Mouse (Mus musculus): Measurements from ENCODE around the gene Hyal1. TPM values are rescaled to one million over a fixed set of nuclear protein-coding genes. Genes with fewer than 3 reads are reported as not detected.
A peak's percentile ranks its signal among the peaks of the same experiment; 100 is the strongest.

The Hyal1 gene
- polyA plus RNA-seq, 1 experiment: 3.7 TPM

DNA sequence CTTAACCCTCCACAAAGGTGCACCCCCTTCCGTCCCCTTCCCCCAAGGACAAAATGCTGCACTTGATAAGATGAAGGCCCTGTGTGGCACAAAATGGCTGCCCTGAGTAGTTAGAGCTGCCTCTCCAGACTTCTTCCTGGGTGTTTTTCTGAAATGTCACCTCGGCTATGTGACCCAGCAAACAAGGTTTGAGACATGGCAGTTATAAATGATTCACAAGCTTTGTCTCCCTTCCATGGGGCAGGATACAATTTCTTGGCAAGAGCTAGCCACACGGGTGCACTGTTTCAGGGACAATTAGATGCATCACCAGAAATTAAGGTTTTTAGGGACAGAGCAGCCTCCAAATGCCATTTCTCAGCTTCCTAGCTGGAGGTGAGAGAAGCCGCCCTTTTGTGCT is 36.3 kb upstream of the Hyal1 start:
- Histone ChIP-seq H3K27ac (ENCODE audit: insufficient read depth, low read length) (no peak overlapping the region), H3K36me3 (ENCODE audit: control insufficient read depth, insufficient read depth, low read length) (peaks cover 19% of the 10 kb centered on the region), H3K4me1 (ENCODE audit: control insufficient read depth, insufficient read depth, insufficient read length) (peaks cover 20% of the 10 kb centered on the region; the same call in 1 of the 2 replicates), H3K4me3 (ENCODE audit: extremely low read depth, insufficient read depth, insufficient read length) (no peak overlapping the region), H3K27me3 (ENCODE audit: control insufficient read depth, insufficient read depth, low read length) (no peaks in the 10 kb centered on the region)
- TF ChIP-seq CTCF (IDR thresholded peaks at IDR 0.05; ENCODE audit: extremely low read depth, insufficient read depth, insufficient read length, insufficient replicate concordance) (no peak), POLR2A (IDR thresholded peaks at IDR 0.05; ENCODE audit: low read depth, low read length) (no peak)
- DNase-seq (ENCODE audit: low read depth in 1 of 2, low spot score in 2 of 2): no peak
- 80% methylated on average over 4 of the region's 4 CpGs for WGBS

DNA sequence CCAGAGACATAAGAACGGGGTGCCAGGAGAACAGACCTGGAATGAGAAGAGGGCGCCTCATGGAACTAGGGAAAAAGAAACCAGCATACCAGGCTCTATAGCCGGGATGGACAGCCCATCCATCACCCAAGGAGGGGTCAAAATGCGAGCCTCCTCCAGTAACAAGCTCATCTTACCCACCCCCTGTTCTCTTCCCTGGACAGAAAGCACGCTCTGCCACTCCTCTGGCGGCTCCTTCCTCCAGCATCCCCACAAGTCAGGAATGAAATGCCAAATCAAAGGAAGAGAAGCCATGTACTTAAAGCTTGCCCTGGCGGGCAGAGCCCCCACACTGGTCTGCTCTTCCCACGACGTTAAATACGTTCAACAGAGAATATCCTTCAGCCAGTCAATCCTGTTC is 35.7 kb upstream of the Hyal1 start:
- peaks cover 19% of the 10 kb centered on the region for H3K36me3 ChIP-seq (ENCODE audit: control insufficient read depth, insufficient read depth, low read length)
- TF ChIP-seq POLR2A (IDR thresholded peaks at IDR 0.05; ENCODE audit: low read depth, low read length): no peak
- no peak for TF ChIP-seq CTCF (IDR thresholded peaks at IDR 0.05; ENCODE audit: extremely low read depth, insufficient read depth, insufficient read length, insufficient replicate concordance)
- 70% methylated on average over 10 of the region's 10 CpGs for WGBS
- no peak for DNase-seq (ENCODE audit: low read depth in 1 of 2, low spot score in 2 of 2)
- no peaks in the 10 kb centered on the region for H3K27me3 ChIP-seq (ENCODE audit: control insufficient read depth, insufficient read depth, low read length)
- H3K4me1 ChIP-seq (ENCODE audit: control insufficient read depth, insufficient read depth, insufficient read length): peaks cover 14% of the 10 kb centered on the region; the same call in 1 of the 2 replicates
- no peak overlapping the region for H3K27ac ChIP-seq (ENCODE audit: insufficient read depth, low read length)
- no peak overlapping the region for H3K4me3 ChIP-seq (ENCODE audit: extremely low read depth, insufficient read depth, insufficient read length)

DNA sequence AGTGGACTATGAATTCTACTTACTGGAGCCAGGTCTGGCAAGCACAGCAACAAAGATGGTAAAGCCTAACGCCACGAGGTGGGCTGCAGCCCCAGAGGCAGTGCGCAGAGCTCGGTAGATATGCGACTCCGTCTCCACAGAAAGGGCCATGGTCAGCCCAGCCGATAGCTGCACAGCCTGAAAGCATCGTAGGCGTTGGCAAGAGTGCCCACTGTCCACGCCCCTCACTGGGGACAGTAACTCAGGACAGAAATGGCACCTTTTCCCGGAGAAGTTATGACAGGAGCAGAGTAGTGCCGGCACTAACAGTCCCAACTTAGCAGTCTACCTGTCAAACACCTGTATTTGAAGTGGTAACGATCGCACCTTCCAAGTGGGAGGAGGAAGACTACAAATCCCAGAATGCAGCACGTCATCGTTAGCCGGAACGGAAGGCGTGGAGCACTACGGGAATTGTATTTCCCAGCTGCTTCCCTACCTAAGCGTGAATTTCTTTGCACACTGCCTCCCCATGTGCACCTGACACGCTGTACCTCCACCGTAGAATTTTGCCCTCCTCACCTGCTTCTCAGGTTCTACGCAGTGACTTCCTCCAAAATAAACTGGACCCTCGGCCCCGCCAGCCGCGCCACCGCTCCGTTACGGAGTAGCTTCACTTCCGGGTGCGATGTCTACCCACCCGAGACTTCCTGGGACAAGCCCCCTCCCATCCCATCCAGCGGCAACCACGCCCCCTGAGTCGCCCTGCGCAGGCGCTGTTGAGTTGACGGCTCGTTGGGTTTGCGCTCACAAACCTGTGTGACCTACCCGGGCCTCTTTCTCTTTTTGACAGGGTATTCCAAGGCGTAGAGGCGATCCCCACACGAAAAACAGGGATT is 35.0 kb upstream of the Hyal1 start, which contains the start of the genes Cyb561d2 and Nprl2:
TSS of gene Cyb561d2 (minus strand) at position 720 of the 878 bp plus-strand sequence.
TSS of gene Nprl2 (plus strand) at position 753 of the 878 bp plus-strand sequence.
- peak; percentile 83 to 93 for DNase-seq (ENCODE audit: low read depth in 1 of 2, low spot score in 2 of 2)
- H3K36me3 ChIP-seq (ENCODE audit: control insufficient read depth, insufficient read depth, low read length): peaks cover 18% of the 10 kb centered on the region
- TF ChIP-seq CTCF (IDR thresholded peaks at IDR 0.05; ENCODE audit: extremely low read depth, insufficient read depth, insufficient read length, insufficient replicate concordance) (no peak), POLR2A (IDR thresholded peaks at IDR 0.05; ENCODE audit: low read depth, low read length) (peak; percentile 23; the same call in 1 of the 2 replicates)
- peak within 1 kb of the TSS; percentile 81 for H3K27ac ChIP-seq (ENCODE audit: insufficient read depth, low read length)
- no peaks in the 10 kb centered on the region for H3K27me3 ChIP-seq (ENCODE audit: control insufficient read depth, insufficient read depth, low read length)
- under 1% methylated on average over 46 of the region's 46 CpGs for WGBS
- H3K4me3 ChIP-seq (ENCODE audit: extremely low read depth, insufficient read depth, insufficient read length): peak within 1 kb of the TSS; percentile 80
- H3K4me1 ChIP-seq (ENCODE audit: control insufficient read depth, insufficient read depth, insufficient read length): peaks cover 9% of the 10 kb centered on the region; the same call in 1 of the 2 replicates

DNA sequence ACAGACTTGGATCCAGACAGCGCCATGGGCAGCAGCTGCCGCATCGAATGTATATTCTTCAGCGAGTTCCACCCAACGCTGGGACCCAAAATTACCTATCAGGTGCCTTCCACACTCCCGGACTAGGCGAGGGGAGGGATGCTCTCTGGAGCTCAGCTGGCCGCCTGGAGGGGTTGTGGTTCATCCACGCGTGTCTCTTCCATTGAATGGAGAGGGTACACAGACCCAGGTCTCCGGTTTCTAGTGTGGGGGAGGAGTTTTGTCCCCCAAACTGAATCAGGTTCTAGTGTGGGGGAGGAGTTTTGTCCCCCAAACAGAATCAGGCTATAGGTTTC is 34.4 kb upstream of the Hyal1 start:
- peaks cover 15% of the 10 kb centered on the region; the same call in 1 of the 2 replicates for H3K4me1 ChIP-seq (ENCODE audit: control insufficient read depth, insufficient read depth, insufficient read length)
- peak overlapping the region; percentile 44 for H3K27ac ChIP-seq (ENCODE audit: insufficient read depth, low read length)
- H3K27me3 ChIP-seq (ENCODE audit: control insufficient read depth, insufficient read depth, low read length): no peaks in the 10 kb centered on the region
- under 1% methylated on average over 11 of the region's 11 CpGs for WGBS
- peaks cover 18% of the 10 kb centered on the region for H3K36me3 ChIP-seq (ENCODE audit: control insufficient read depth, insufficient read depth, low read length)
- DNase-seq (ENCODE audit: low read depth in 1 of 2, low spot score in 2 of 2): no peak
- no peak for TF ChIP-seq POLR2A (IDR thresholded peaks at IDR 0.05; ENCODE audit: low read depth, low read length)
- no peak for TF ChIP-seq CTCF (IDR thresholded peaks at IDR 0.05; ENCODE audit: extremely low read depth, insufficient read depth, insufficient read length, insufficient replicate concordance)
- H3K4me3 ChIP-seq (ENCODE audit: extremely low read depth, insufficient read depth, insufficient read length): peak overlapping the region; percentile 80

DNA sequence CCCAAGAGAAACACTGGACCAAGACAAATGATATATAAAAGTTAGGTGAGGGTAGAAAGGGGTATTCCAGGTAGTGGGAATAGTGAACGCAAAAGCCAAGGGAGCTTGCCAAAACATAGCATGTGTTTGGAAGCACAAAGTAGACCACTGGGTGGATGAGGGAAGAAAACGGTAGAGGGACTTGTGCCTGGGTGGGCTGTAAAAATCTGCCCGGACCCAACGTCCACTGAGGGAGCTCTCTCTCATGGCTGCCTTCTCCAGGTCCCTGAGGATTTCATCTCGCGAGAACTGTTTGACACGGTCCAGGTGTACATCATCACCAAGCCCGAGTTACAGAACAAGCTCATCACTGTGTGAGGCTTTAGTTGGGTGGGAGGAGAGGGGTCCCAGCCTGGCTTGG is 34.0 kb upstream of the Hyal1 start:
- no peak for TF ChIP-seq CTCF (IDR thresholded peaks at IDR 0.05; ENCODE audit: extremely low read depth, insufficient read depth, insufficient read length, insufficient replicate concordance)
- no peak for TF ChIP-seq POLR2A (IDR thresholded peaks at IDR 0.05; ENCODE audit: low read depth, low read length)
- H3K36me3 ChIP-seq (ENCODE audit: control insufficient read depth, insufficient read depth, low read length): peaks cover 18% of the 10 kb centered on the region
- WGBS: 64% methylated on average over 8 of the region's 8 CpGs
- no peak for DNase-seq (ENCODE audit: low read depth in 1 of 2, low spot score in 2 of 2)
- 0 out of 2 replicates have a peak overlapping the region, but pooled peaks have one; percentile 80 for H3K4me3 ChIP-seq (ENCODE audit: extremely low read depth, insufficient read depth, insufficient read length)
- no peak overlapping the region for H3K27ac ChIP-seq (ENCODE audit: insufficient read depth, low read length)
- H3K27me3 ChIP-seq (ENCODE audit: control insufficient read depth, insufficient read depth, low read length): no peaks in the 10 kb centered on the region
- H3K4me1 ChIP-seq (ENCODE audit: control insufficient read depth, insufficient read depth, insufficient read length): peaks cover 18% of the 10 kb centered on the region; the same call in 1 of the 2 replicates

DNA sequence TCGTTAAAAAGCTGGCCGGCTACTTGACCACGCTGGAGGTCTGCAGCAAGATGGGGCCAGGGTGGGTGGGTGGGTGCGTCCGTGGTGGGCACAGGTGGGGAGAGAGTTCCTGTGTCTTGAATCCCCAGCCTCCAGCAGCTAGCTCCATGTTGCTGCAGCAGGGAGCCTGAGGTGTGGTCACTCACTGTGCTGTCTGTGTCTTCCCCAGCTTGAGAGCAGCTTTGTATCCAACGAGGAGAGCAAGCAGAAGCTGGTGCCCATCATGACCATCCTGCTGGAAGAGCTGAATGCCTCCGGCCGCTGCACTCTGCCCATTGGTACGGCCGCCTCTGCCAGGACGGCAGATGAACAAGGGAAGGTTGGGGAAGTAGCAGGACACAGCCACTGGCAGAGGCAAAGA is 33.4 kb upstream of the Hyal1 start:
- 94% methylated on average over 11 of the region's 11 CpGs for WGBS
- peaks cover 13% of the 10 kb centered on the region for H3K36me3 ChIP-seq (ENCODE audit: control insufficient read depth, insufficient read depth, low read length)
- TF ChIP-seq CTCF (IDR thresholded peaks at IDR 0.05; ENCODE audit: extremely low read depth, insufficient read depth, insufficient read length, insufficient replicate concordance) (no peak), POLR2A (IDR thresholded peaks at IDR 0.05; ENCODE audit: low read depth, low read length) (no peak)

More for the DNA sequence above, 33.4 kb upstream of the Hyal1 start:
- DNase-seq (ENCODE audit: low read depth in 1 of 2, low spot score in 2 of 2): no peak
- no peak overlapping the region for H3K27ac ChIP-seq (ENCODE audit: insufficient read depth, low read length)
- H3K4me1 ChIP-seq (ENCODE audit: control insufficient read depth, insufficient read depth, insufficient read length): peaks cover 18% of the 10 kb centered on the region; the same call in 1 of the 2 replicates
- H3K4me3 ChIP-seq (ENCODE audit: extremely low read depth, insufficient read depth, insufficient read length): no peak overlapping the region
- no peaks in the 10 kb centered on the region for H3K27me3 ChIP-seq (ENCODE audit: control insufficient read depth, insufficient read depth, low read length)

Data from spleen, adult 2 months (tissue).